Mouse (Mus musculus) lung, postnatal 4 days (tissue): ENCODE results near the gene Fam43a.

Experiments
- DNase-seq, 2 experiments: peaks; one replicate each; pipeline ENCODE4 v3.0.0; 2021

Fam43a gene

DNA sequence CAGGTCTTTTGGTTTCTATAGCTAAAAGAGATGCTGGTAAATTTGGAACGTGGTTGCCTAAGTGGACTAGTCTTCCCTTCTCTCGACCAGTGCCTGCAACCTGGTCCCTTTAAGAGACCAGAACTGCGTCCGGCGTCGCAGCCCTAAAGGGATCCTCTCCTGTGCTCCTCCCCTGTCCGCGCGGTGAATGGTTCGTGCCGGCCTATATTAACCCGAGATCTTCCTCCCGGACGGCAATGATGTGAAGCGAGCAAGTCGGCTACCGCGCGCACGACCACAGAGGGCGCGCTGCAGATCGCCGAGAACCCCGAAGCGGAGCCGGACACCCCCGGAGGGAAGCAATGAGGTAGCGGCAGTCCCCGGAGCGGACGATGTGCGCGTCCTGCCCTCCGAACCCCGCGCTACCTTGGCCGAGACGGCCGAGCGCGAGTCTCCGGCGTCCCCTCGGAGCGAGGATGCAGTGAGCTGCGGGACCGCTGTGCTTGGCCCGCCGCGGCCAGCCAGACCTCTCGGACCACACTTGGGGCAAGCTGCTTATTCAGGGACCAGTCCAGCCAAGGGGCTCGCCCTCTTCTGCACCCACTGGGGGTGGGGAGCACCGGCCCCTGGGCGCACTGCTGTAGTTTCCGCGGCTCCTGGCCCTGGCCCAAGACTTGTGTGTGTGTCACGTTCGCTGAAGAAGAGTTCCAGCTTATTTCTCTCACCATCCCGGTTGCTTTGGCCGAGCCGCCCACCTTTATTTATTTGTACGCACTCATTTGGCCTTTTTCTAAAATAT, at the start of gene Fam43a:
Gene Fam43a, plus strand, starts transcription at position 233 of the 778 bp plus-strand sequence.
- DNase-seq, result peak; percentile 93 to 94

DNA sequence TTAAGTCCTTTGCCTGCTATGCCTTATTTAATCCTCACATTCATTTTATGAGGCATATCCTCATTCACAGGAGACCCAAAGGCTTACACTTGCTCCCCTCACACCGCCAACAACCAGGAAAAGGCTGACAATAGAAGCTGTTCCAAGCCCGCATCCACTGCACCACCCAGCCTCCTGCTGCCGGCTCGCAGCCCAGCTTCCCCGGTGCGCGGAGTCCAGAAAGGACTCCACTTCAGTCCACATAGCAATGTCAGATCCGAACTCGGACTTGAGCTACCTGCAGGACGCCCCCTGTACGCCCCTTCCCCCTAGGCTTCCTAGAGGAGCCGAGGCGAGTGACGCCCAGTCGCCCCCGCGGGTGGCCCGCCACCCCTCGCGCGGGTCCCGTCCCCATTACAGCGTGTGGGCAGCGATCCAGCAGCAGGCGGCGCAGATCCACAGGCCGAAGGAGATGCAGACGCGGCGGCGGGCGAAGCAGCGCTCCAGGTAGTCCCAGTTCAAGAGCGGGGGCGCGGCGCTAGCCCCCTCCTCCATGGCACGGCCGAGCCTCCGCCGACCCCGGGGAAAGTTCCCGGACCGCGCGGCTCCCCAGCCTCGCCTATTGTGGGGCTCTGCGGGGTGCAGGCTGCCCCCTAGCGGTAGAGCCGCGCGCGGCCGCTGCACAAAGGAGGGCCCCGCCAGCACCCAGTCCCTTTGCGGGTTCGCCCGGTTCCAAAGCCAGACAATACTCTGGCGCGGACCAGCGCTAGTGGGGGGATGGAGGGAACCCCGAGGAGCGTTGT, 49.4 kb upstream of the Fam43a start:
- peak; percentile 88 for DNase-seq

DNA sequence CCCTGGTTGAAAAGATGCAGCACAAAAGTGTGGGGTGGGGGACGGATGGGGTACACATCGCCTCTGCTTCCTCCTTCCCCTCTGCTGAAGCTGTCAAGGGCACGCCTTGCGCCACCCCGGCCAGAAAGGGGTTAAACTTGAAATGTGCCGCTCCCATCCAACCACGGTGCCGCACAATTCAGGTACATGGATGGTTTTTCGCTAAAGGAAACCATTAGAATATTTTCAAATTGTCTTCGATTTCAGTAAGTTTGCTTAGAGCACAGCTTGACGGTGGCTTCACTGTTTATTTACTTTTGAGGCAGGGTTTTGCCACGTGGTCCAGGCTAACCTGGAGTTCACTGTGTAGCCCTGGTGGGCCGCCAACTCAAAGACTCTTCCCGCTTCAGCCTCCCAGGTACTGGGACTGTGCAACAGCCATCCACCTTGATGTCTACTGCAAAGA, 48.8 kb upstream of the Fam43a start, which contains the start of gene Tmem44:
Gene Tmem44, minus strand, starts transcription at position 95 of the 445 bp plus-strand sequence.
- DNase-seq, result no peak

DNA sequence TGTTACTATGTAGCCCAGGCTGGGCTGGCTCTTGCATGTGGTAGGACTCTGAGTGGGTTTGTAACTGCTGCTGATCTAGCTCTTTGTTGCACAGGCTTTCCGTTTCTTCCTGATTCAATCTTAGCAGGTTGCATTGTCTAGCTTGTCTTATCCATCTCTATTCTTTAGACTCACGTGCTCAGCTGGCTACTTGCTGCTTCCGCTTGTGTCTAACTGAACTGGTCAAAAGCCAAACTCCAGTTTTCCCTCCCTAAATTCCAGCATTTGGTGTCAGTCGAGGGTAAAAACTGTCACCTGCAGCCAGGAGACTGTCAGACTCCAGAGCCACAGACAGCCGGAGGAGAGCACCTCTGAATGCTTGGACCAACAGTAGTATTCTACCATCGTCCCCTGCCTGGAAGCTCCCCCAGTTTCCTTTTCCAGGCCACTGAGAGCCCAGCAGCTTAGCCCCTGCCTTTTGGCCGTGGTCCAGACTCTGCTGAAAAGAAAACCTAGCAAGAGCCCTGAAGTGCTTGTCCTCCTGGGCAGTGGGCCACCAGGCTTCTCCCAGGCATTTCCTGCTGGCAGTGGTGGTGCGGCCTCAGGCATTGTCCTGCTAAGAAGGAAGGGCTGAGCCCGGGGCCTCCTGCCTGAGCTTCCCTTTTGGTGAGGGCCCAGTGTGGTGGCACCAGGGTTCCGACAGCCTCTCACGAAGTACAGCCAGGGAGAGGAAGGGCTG, 46.7 kb upstream of the Fam43a start:
- peak; percentile 94 to 97 for DNase-seq

DNA sequence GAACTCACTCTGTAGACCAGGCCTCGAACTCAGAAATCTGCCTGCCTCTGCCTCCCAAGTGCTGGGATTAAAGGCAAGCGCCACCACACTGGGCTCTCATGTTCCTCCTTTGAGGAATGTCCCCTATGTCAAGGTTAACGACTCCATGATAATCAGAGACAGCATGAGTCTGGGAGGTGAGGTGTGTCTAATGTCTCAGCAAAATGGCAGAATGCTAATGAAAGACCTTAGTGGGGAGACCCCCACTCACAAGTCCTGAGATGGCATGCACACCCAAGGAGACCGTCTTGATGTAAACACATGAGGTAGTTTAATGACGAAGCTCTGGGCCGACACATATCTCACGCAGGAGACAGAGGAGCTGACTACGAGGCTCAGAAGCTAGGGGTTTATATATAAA, 45.4 kb upstream of the Fam43a start:
- DNase-seq, result no peak

DNA sequence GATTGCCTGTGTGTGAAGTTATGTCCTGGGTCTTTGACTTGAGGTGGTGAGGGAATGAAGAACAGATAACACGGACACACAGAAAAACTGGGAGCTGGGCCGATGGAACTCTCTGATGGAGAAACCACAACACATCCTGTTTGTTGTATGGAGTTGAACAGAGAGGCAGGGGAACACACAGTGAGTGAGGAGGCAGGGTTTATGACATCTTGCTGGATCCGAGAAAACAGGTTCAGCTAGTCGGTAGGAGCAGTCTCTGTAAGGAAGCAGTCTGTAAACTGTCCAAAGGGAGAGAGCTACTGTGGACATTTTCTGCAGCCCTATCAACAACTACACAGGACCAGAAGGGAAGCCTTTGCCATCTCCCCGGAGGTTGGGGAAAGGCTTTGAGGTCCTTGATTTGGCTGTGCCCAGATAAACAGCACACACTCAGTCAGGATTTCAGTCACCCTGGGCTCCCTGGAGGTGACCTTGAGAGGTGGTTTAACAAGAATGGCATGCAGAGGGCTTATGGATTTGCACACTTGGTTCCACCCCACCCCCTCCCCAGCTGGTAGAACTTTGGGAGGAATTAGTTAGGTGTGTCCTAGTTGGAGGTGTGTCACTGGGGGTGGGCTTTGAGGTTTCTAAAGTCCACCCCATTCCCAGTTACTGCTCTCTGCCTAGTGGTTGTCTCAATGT, 40.1 kb upstream of the Fam43a start:
- DNase-seq, result no peak

DNA sequence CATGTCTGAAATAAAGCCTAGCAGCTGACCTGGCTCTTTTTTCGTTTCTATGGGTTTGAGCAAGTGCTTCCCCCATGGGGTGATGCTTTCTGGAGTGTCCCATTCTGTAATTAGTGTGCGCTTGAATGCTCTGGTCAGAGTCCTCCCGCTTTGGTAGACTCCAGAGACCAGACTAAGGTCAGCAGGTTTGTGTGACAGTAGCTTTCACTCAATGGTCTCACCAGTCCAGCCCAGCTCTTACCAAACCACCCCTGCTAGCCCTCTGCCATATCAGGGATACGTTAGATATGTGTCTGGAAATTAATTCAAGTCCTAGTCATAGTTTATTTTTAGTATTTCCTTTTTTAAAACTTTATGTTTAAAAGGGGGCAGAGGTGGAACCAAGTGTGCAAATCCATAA, 38.9 kb upstream of the Fam43a start:
- DNase-seq, result no peak

DNA sequence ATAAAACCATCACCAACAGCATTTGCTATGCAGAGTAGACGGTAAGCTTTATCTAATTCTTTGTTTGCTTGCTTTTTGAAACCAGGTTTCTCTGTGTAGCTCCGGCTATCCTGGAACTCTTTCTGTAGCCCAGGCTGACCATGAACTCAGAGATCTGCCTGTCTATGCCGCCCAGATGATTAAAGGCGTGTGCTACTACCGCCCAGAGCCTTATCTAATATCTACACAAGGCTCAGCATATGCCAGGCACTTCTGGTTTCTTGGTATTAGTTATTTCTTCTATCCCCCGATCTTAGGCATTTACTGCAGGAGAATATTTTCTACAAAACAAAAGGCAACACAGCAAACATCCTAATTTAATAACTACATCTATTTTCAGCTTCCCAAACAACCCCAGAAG, 33.9 kb upstream of the Fam43a start:
- no peak for DNase-seq

DNA sequence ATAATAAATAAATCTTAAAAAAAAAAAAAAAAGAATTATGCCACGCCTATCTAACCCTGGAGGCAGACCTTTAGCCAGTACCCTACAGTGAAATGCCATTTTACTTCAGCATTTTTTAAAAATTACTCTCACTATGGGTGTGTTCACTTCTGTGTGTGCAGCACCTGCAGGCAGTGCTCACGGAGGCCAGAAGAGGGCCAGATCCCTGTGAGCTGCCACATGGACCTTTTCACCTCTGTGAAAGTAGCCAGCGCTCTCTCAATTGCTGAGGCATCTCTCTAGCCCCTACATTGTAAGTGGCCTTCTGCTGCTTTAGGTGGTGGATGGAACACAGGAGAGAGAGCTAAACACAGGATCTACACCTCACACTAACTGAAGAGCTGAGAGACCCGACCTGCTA, 29.4 kb upstream of the Fam43a start:
- DNase-seq, result no peak

DNA sequence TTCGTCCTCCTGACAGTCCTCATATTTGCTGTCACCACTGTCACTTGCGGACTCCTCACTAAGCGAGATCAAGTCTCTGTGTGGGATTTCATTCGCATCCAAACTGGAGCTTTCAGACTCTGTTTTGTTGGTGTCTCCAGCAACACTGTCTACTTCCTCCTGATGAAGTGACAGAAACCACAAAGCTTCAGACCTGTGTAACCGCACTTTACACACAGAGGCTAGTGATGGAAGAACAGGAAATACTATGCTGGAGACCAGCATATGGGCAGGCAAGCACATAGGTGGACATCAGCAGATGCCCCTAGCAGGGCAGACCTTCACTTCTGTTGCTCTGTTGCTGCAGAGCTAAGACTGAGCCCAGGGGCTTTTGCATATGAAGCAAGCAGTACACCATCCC, 28.1 kb upstream of the Fam43a start:
- no peak for DNase-seq

DNA sequence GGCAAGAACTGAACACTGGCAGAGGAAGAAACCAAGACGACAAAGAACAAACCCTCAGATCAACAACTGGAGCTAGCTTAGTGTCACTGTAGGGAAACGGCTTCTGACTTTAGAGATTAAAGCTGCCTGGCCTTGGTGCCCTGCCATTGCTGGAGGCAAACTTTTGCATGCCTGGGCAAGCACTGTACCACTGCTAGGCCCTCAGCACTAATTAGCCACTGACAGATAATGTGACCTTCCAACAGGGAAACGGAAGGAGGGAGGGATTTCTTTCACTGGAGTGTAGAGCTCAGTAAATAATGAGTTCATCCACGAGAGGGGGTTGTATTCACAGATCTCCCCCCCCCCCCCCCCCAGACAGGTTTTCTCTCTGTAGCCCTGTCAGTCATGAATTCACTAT, 27.3 kb upstream of the Fam43a start:
- no peak for DNase-seq

DNA sequence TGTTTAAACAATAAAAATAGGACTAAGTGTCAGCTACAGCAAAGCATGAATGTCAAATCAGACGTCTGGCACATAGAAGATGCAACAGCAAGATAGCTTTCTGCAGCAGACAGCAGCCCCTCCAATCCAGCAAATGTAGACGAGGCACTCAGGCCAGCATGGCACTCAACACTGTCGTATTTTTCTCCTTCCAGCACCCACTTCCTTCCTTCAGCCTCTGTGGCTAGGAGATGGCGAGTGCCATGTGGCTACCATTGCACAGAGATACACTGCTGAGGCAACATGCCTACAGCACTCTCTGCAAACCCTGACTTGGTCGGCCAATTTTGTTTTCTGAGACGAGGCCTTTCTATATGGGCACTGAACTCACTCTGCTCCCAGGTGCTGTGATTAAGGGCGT, 23.7 kb upstream of the Fam43a start:
- DNase-seq, result no peak

DNA sequence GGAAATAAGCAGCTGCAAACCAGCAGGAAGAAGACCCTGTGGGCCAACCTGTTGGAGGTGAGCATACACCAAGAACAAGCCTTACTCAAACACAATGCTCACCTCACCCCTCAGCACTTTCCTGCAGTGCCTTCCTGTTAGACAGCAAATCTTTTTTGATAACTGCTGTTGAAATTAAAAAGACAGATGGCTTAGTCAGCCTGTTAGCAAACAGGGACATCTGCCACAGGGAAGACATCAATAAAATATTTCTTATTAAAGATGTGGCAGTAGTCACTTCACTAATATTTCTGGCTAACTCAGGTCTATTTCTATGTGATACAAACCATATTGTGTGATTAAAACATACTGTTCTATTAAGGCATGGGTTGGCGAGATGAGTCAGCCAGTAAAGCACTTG, 23.1 kb upstream of the Fam43a start:
- no peak for DNase-seq

DNA sequence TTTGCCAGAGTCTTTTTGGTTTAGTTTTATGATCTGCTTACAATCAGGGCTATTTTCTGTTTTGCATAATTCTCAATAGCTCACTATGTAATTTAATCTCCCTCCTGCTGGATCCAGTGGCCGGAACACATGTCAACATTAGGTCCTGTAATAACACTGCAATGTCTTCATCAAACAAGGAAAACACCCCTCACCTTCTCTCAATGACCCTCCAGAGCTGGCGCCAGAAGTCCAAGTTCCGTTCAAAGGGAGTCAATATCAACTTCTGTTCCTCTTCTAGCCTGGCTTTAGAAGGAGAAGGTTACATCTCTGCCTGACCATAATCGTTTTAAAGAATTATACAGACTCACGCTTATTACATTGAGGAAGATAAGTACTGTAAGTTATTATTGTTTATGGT, 18.8 kb upstream of the Fam43a start:
- peak in 1 of 2 experiments; percentile 47 for DNase-seq

DNA sequence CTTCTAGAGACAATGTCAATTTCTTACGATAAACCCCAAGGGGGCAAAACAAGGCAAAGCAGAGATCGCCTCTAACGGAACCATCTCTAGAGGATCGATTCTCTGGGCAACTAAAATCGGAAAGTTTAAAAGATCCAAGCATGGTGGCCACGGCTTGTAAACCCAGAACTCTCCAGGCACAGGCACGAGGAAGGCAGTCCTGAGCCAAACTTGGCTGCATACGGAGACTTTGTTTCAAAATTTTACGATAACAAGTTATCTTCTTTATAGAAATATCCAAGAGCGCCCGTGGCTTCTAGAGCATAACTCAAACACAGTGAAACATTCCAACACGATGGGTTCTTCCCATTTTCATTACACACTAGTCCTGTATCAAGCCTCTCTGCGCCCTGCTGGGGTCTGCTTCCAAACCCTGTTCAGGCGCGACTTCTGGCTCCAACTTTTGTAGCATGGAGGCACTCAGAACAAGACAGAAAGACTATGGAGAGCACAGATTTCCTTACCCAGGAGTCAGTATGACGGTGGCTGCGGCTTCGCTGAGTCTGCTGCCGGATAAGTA, 12.5 kb upstream of the Fam43a start:
- no peak for DNase-seq

DNA sequence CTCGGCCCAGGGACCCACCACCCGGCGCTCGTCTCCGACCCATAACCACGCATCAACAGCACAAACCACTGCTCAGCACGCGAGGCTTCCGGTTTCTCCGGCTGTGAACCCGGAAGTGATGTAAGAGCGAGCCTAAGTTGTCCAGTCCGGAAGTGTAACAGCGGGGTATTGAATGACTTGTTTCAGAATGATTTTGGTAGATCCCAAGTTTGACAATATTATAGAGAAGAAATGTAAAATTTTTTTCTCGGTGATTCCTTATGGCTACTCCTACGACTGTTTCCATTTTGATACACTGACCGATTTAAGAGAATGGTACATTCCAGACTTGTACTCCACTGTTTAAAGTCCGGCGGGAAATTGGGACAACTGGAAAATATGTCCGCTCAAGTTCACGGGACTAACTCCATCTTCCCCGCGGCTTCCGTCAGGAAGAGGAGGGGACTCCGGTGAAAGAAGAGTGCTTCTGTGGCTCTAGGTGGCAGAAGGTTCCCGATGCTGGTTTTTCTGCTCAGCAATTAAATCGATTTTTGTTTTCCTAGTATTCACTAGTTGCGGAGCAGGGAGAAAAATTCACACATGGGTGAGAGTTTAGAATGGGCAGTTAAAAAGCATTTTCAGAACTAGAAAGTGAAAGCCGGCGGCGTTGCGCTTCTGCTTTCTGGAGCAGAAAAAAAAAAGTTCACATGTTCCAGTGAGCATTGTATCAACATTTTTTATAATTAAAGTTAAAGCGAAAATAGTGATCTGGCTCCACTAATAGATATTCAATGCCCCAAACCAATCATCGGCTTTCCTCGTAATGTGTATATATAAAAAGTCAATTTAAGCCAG, 11.8 kb upstream of the Fam43a start, which contains the start of gene Lsg1:
Gene Lsg1, minus strand, starts transcription at position 99 of the 834 bp plus-strand sequence.
- peak; percentile 87 to 92 for DNase-seq

DNA sequence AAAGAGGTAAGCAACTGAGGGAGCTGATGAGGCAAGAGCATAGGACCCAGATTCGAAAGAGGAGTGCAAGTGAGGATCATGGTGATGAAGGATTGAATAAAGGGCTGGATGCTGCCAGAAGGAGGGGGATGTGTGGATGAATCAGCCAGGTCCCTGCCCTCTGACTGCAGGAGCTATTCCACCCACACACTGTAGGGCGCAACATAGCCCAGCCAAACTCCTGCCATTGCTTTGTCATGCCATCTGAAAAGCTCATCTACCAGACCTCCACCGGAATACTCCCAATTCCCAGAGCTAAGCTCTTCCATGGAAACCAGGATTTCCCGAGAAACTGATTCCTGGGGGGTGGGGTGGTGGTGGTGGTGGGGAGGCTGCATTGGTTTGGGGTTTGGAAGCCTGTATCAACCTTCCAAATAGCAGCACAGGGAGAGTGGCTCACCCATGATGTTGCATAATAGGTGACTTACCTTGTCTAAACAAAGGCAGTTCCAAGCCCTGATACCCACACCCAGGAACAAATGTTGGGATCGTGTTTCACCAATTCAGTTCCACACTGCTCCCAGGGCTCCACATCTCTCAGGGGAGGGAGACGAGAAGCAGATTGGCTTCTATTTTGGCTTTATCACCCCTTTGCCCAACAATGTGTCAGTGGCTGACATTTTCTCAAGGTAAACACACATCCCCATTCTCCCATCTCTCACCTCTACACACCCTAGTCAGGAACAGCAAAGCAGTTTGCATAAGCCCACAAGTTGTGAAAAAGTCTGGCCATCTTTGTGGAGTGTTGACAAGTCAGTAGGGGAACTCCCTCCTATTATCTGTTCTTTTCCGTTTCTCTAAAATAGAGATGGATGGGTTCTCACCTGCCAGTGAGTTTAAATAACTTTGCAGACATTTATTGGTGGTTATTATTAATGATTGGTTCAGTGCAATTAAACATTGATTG, 9.0 kb upstream of the Fam43a start:
- no peak for DNase-seq

DNA sequence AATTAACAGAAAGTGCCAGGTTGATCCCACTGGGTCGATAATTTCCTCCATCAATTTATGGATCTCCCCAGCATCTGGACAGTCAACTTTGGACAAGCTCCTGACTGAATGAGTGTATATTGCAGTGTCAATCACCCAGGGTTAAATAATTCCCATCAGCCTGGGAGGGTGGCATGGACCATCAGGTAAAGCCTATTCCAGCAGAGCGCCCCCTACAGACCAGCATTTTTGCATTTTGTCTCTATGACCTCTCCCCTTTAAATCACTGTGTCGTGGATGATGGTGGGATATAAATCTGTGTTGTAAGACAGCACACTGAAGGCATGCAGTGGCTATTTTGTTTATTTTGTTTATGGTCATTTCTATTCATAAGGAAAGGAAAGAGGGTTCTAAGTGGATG, 7.5 kb upstream of the Fam43a start:
- DNase-seq, result no peak

DNA sequence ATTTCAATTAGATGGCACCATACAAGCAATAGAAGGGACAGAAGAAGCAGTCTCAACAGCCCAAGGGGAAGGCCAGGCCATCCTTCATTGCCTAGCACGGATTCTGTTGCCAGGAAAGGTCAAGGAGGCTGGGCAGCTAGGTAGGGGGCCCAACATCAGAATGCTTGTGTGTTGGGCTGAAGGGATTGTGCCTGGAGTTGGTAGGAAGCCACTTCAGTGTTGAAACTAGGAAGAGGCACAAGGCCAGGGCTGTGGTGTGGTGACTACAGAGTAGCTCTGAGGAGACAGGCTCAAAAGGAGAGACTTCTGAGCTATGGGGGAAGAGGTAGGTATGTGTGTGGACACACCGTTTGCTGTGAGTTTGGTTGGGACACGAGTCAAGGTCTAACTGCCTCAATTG, 4.2 kb upstream of the Fam43a start:
- no peak for DNase-seq

DNA sequence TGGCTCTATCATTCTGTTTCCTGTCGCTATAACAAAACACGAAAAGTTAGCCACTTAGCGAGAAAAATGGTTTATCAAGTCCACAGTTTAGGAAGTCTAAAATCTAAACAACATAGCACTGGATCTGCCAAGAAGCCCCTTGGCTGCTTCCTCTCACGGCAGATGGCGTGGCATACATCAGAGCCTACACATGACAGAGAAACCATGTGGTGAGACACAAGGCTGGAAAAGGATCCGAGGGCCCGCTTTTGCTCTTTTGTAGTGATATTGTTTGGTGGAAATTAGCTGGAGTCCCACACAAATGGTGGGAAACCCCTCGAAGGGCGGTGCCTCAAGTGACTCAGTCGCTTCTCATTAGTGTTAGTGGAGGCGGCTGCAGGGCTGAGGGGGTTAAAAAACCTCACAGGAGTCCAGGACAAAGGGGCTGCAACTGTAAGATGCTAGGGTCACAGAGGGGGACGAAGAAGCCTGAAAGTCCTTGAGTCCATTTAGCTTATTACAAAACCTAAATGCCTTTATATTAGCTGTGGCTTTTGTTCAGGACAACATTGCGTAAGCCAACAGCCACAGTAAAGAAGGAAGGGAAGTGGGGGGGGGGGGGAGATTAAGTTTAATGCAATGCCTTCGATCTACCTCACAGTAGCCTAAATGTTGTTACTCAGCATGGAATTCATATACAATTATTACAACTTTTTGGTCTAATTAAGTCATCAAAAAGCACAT, 3.5 kb upstream of the Fam43a start:
- DNase-seq, result no peak
